Mouse (Mus musculus) E14TG2a.4 (cell line): ENCODE measurements around the gene Gys1.

Experiments used
- H3K27me3 ChIP-seq: 2 replicates; pipeline ENCODE4 v1.6.1; 2014; ENCODE audit warnings: low read length, control low read depth; ENCODE audit not compliant: insufficient read depth
- H3K36me3 ChIP-seq: 2 replicates; pipeline ENCODE4 v1.6.1; 2014; ENCODE audit warnings: low read length, control low read depth; ENCODE audit not compliant: insufficient read depth
- H3K4me1 ChIP-seq: replicated peaks from 2 replicates; pipeline ENCODE4 v1.6.1; 2014; ENCODE audit warnings: low read depth, low read length, control low read depth
- H3K4me3 ChIP-seq: replicated peaks from 2 replicates; pipeline ENCODE4 v1.5.1; 2014; ENCODE audit warnings: mild to moderate bottlenecking, low read length
- H3K9me3 ChIP-seq: 2 replicates; pipeline ENCODE4 v1.6.1; 2014; ENCODE audit warnings: low read length, control low read depth
- CTCF ChIP-seq: conservative IDR thresholded peaks from 2 replicates; pipeline ENCODE4 v1.5.1; 2014; ENCODE audit warnings: low read length
- NANOG ChIP-seq: IDR thresholded peaks from 2 replicates; pipeline ENCODE4 v1.6.1; 2014; ENCODE audit warnings: borderline replicate concordance, low read length, mixed read lengths
- POU5F1 ChIP-seq: IDR thresholded peaks from 2 replicates; pipeline ENCODE4 v1.6.1; 2014; ENCODE audit warnings: low read length, borderline replicate concordance

Gys1 gene

DNA sequence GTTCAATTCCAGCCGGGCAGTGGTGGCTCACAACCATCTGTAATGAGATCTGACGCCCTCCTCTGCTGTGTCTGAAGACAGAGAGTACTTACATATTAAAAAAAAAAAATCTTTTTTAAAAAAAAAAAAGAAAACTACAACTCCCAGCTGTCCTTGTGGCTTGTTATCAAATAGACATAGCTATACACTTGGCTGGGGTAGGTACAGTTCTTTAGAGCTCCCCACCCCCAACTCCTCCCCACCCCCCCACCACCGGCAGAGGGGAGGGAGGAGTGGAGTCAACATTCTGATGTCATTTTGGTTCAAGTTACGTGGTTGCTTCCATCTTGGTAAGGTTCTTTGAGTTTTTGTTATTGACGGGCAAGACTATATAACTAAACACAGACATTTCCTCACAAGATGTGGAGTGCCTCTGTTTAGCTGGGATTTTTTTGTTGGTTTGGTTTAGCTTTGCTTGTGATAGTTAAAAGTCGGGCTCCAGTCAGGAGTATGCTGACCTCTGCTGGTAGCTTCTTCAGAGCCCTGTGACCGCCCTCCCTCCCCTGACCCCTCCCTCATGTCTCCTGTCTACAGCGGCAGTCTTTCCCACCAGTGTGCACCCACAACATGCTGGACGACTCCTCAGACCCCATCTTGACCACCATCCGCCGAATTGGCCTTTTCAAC lies 12.8 kb downstream of the Gys1 start:
- Histone ChIP-seq H3K4me1 (peaks cover 74% of the 10 kb centered on the region), H3K27me3 (no peaks in the 10 kb centered on the region), H3K4me3 (peak overlapping the region; percentile 50), H3K36me3 (peaks cover 69% of the 10 kb centered on the region), H3K9me3 (no peaks in the 10 kb centered on the region)
- TF ChIP-seq NANOG, result no peak
- no peak for TF ChIP-seq POU5F1
- peak; percentile 39 for TF ChIP-seq CTCF

DNA sequence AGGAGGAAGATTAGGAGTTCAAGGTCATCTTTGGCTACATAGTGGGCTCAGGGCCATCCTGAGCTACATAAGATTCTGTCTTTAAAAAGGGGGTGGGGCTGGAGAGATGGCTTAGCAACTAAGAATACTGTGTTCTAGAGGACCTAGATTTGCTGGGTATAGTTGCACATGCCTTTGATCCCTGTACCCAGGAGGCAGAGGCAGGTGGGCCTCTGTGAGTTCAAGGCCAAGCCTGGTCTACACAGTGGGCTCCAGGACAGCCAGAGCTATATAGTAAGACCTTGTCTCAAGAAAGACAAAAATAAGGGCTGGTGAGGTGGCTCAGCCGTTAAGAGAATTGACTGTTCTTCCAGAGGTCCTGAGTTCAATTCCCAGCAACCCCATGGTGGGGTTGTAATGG lies 15.3 kb downstream of the Gys1 start:
- Histone ChIP-seq H3K36me3 (peaks cover 65% of the 10 kb centered on the region), H3K9me3 (no peaks in the 10 kb centered on the region), H3K4me1 (peaks cover 59% of the 10 kb centered on the region), H3K27me3 (no peaks in the 10 kb centered on the region), H3K4me3 (no peak overlapping the region)
- TF ChIP-seq CTCF (no peak), POU5F1 (no peak), NANOG (no peak)

DNA sequence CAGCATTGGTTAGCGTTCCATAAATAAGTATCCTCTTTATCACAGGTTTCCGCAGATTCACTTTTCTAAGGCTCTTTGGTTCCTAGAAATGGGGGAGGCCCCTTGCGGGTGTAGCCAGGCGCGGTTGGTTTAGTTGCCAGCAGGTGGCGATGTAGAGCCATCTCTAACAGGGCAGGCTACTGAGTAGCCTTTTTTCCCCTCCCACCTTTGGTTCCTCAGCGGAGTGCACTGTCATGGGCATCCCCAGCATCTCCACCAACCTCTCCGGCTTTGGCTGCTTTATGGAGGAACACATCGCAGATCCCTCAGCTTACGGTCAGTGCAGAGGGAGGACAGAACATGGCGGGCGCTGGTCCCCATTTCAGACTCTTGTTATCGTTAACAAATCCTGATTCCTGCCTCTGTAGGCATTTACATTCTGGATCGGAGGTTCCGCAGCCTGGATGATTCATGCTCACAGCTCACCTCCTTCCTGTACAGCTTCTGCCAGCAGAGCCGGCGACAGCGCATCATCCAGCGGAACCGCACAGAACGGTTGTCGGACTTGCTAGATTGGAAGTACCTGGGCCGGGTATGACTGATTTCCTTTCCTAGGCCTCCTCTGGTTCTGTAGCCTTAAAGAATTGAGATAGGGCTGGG lies 16.8 kb downstream of the Gys1 start:
- Histone ChIP-seq H3K4me3 (peak overlapping the region; percentile 57), H3K36me3 (peaks cover 65% of the 10 kb centered on the region), H3K27me3 (no peaks in the 10 kb centered on the region), H3K9me3 (no peaks in the 10 kb centered on the region), H3K4me1 (peaks cover 70% of the 10 kb centered on the region)
- TF ChIP-seq NANOG (no peak), CTCF (peak; percentile 95)

DNA sequence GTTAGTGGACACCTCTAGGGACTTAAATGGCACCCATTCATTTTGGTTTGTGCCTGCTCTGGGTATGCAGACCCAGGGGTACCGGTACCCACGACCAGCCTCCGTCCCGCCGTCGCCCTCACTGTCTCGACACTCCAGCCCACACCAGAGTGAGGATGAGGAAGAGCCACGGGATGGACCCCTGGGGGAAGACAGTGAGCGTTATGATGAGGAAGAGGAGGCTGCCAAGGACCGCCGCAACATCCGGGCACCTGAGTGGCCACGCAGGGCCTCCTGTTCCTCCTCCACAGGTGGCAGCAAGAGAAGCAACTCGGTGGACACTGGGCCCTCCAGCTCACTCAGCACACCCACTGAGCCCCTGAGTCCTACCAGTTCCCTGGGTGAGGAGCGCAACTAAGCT lies 20.3 kb downstream of the Gys1 start:
- Histone ChIP-seq H3K36me3 (peaks cover 75% of the 10 kb centered on the region), H3K27me3 (no peaks in the 10 kb centered on the region), H3K4me1 (peaks cover 49% of the 10 kb centered on the region), H3K9me3 (no peaks in the 10 kb centered on the region), H3K4me3 (peak overlapping the region; percentile 65)
- TF ChIP-seq POU5F1 (no peak), NANOG (no peak), CTCF (no peak)

DNA sequence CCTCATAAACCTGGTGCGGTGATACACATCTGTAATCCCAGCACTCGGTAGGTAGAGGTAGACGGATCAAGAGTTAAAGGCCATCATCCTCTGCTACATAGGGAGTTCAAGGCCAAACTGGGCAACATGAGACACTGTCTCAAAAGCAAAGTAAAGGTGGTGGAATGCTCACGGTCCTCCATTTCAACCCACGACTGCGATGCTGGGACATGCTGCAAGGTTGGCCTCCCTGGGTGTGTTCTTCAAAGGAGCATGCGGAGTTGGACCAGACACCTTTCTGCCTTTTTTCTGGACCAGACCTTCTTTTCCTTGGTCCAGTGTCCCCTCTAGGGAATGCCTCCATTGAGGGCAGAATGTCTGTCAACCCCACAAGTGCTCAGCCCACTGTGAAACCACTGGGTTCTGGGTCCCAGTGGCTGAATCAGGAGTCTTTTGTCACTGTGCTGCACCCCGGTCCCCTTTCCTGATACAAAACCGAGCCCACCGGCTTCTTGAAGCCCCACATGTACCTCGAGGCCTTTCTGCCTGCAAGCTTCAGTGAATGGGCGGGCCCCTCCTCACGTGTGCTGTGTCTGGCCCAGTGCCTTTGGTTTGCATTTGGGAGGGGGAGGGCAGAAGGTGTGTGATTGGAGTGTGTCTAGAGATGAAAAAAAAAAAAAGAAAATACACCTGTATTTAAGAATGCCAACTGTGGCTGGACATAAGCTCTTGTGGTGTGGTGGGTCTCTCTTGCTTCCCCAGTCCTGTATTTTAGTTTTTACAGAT lies 21.5 kb downstream of the Gys1 start:
- Histone ChIP-seq H3K4me1 (peaks cover 54% of the 10 kb centered on the region), H3K4me3 (0 out of 2 replicates have a peak overlapping the region, but pooled peaks have one; percentile 13), H3K36me3 (peaks cover 80% of the 10 kb centered on the region), H3K9me3 (no peaks in the 10 kb centered on the region), H3K27me3 (no peaks in the 10 kb centered on the region)
- no peak for TF ChIP-seq POU5F1
- no peak for TF ChIP-seq NANOG
- TF ChIP-seq CTCF, result no peak

DNA sequence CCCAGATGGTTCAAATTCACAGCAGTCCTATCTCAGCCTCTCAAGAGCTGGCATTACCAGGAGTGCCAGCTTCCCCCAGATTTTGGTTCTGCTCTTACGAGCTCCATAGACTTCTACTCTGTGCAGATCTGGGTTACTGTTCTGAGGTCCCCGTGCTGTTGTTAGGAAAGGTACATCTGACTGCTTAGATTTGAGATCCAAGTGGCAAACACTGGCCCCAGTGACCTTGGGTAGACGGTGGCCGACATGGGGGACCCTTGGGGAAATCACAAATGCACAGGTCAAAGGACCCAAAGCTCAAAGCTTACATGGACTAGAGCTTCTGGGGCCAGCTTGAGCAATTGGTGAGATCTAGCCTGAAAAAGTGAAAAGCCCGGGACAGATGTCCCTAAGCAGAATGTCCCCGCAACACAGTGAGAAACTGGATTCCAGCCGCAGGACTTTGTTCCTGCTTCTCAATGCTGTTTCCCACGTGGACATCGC lies 22.1 kb downstream of the Gys1 start:
- Histone ChIP-seq H3K36me3 (peaks cover 80% of the 10 kb centered on the region), H3K4me1 (peaks cover 53% of the 10 kb centered on the region), H3K4me3 (peak overlapping the region; percentile 96), H3K27me3 (no peaks in the 10 kb centered on the region), H3K9me3 (no peaks in the 10 kb centered on the region)
- TF ChIP-seq CTCF (no peak), NANOG (no peak), POU5F1 (no peak)

DNA sequence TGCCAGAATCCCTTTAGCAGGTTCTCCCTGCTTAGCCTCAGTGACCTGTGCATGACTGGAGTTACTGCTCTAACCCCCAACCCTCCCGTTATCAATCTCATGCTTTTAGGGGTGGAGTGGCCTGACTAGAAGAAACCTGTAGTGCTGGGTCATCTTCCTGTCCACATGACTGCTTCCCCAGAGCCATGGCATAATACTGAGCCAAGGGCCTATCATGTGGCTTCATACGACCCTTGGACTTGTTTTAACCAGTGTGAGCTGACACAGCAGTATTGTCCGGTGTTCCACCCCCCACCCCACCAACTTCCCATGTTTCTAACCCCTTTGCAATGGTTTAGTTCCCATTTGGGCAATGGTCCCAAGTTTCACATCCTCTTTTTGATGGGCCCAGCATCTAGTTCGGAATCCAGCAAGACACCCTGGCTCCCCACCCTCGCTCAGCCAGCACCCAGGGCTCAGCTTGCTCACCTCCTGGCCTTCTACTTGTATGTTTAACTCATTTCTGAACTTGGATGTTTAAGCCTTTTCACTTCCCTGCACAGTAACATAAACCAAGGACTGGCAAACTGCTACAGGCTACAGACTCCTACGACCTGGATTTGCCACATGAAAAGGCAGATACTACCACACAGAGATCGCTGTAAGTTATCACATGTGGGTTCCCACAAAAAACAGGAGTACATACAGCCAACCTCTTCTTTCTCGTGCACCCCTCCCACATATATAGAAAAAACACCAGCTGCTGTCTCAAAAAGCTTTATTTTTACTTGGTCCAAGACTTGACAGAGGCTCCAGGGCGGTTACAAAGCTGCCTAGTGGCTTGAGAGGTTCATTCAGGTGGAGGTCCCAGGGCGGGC lies 22.8 kb downstream of the Gys1 start:
- peak overlapping the region; percentile 96 for H3K4me3 ChIP-seq
- H3K27me3 ChIP-seq, result no peaks in the 10 kb centered on the region
- H3K36me3 ChIP-seq, result peaks cover 78% of the 10 kb centered on the region
- H3K9me3 ChIP-seq, result no peaks in the 10 kb centered on the region
- TF ChIP-seq POU5F1 (no peak), CTCF (no peak), NANOG (no peak)
- H3K4me1 ChIP-seq, result peaks cover 53% of the 10 kb centered on the region
